Mouse (Mus musculus): ENCODE data around the gene Elane.

GRCm38 (mm10) chr10:79879527-79879926, 6.5 kb upstream of the Elane start:
- no peak for TF ChIP-seq CTCF (IDR thresholded peaks at IDR 0.05; ENCODE audit: control insufficient read depth, insufficient read depth, insufficient read length)
- TF ChIP-seq USF1 (IDR thresholded peaks at IDR 0.05; ENCODE audit: low read depth), result no peak
- TF ChIP-seq CEBPB (IDR thresholded peaks at IDR 0.05; ENCODE audit: low read depth), result no peak
- TF ChIP-seq MYOG (IDR thresholded peaks at IDR 0.05; ENCODE audit: control insufficient read depth, extremely low read depth, insufficient read length), result no peak
